Mouse (Mus musculus): Measurements from ENCODE around the gene Camk2n1. TPM values are rescaled to one million over a fixed set of nuclear protein-coding genes. Genes with fewer than 3 reads are reported as not detected.

The Camk2n1 gene
- total RNA-seq, 2 experiments from 2014 or later, result 0.05 TPM; not detected in 1

- no peak for ATAC-seq (replicated peaks; ENCODE audit: low FRiP score, low TSS enrichment, poor library complexity, severe bottlenecking)
Observed at GRCm38 (mm10) chr4:138499856-138500645, 45.9 kb downstream of the Camk2n1 start.

GRCm38 (mm10) chr4:138501048-138501447, 46.9 kb downstream of the Camk2n1 start:
- no peak for ATAC-seq (replicated peaks; ENCODE audit: low FRiP score, low TSS enrichment, poor library complexity, severe bottlenecking)

- no peak for ATAC-seq (replicated peaks; ENCODE audit: low FRiP score, low TSS enrichment, poor library complexity, severe bottlenecking)
Observed at GRCm38 (mm10) chr4:138504632-138505101, 50.6 kb downstream of the Camk2n1 start.

- no peak for ATAC-seq (replicated peaks; ENCODE audit: low FRiP score, low TSS enrichment, poor library complexity, severe bottlenecking)
Observed at GRCm38 (mm10) chr4:138505171-138505870, 51.2 kb downstream of the Camk2n1 start.

GRCm38 (mm10) chr4:138507903-138508302, 53.8 kb downstream of the Camk2n1 start:
- ATAC-seq (replicated peaks; ENCODE audit: low FRiP score, low TSS enrichment, poor library complexity, severe bottlenecking), result no peak

Other genes with a start within 250 kb of the Camk2n1 start
- 131 and 139 TPM in 2 replicates for gene Hp1bp3, start 238.0 kb upstream of the Camk2n1 start, total RNA-seq (2014; fragmentation: Nextera tagmentation)
- 178 and 269 TPM in 2 replicates for gene Hp1bp3, start 238.0 kb upstream of the Camk2n1 start, total RNA-seq (2017)
- 1.7 and 1.9 TPM in 2 replicates for gene Sh2d5, start 203.9 kb upstream of the Camk2n1 start, total RNA-seq (2014; fragmentation: Nextera tagmentation)
- gene Sh2d5, start 203.9 kb upstream of the Camk2n1 start, total RNA-seq (2017), result 1.8 and 2.7 TPM in 2 replicates
- gene Kif17, start 203.9 kb upstream of the Camk2n1 start, total RNA-seq (2014; fragmentation: Nextera tagmentation), result 0.37 and 0.62 TPM in 2 replicates
- 1.3 TPM in 1 of 2 replicates, not detected in the other for gene Kif17, start 203.9 kb upstream of the Camk2n1 start, total RNA-seq (2017)
- gene Ddost, start 149.6 kb upstream of the Camk2n1 start, total RNA-seq (2014; fragmentation: Nextera tagmentation), result 113 and 127 TPM in 2 replicates
- gene Ddost, start 149.6 kb upstream of the Camk2n1 start, total RNA-seq (2017), result 84.1 and 122 TPM in 2 replicates
- 21.8 and 27.8 TPM in 2 replicates for gene Pink1, start 128.0 kb upstream of the Camk2n1 start, total RNA-seq (2014; fragmentation: Nextera tagmentation)
- 20.6 and 38.0 TPM in 2 replicates for gene Pink1, start 128.0 kb upstream of the Camk2n1 start, total RNA-seq (2017)
- gene Cda, start 86.3 kb upstream of the Camk2n1 start, total RNA-seq (2014; fragmentation: Nextera tagmentation), result 2.6 TPM in 1 of 2 replicates, not detected in the other
- gene Cda, start 86.3 kb upstream of the Camk2n1 start, total RNA-seq (2017), result not detected in 2 replicates
- not detected in 2 replicates for gene Fam43b, start 57.8 kb upstream of the Camk2n1 start, total RNA-seq (2014; fragmentation: Nextera tagmentation)
- not detected in 2 replicates for gene Fam43b, start 57.8 kb upstream of the Camk2n1 start, total RNA-seq (2017)
- 13.2 and 18.1 TPM in 2 replicates for gene Mul1, start 19.6 kb upstream of the Camk2n1 start, total RNA-seq (2014; fragmentation: Nextera tagmentation)
- gene Mul1, start 19.6 kb upstream of the Camk2n1 start, total RNA-seq (2017), result 3.2 and 10.2 TPM in 2 replicates
- not detected in 2 replicates for gene Vwa5b1, start 181.6 kb downstream of the Camk2n1 start, total RNA-seq (2014; fragmentation: Nextera tagmentation)
- 0.61 TPM in 1 of 2 replicates, not detected in the other for gene Vwa5b1, start 181.6 kb downstream of the Camk2n1 start, total RNA-seq (2017)